In genomic region chr1:119457993-119458605, GRCm38 (mm10) we compare ENCODE assay signal across 8 mouse cellular contexts. TPM values are rescaled to one million over a fixed set of nuclear protein-coding genes. Genes with fewer than 3 reads are reported as not detected.
DNase-seq lines count a peak whose midpoint lies in the region; ATAC-seq and TF ChIP-seq lines count a peak whose summit lies in the region.

No protein-coding gene starts in this region.

- TF ChIP-seq POLR2A in bone marrow macrophage, adult 2 months (IDR thresholded peaks at IDR 0.05; ENCODE audit: borderline replicate concordance, low read depth, low read length), result no peak

- peak; percentile 24 for DNase-seq in MEL-GATA-1-ER (ENCODE audit: extremely low read depth, low read depth)
- DNase-seq in forebrain, embryonic 10.5 days (ENCODE audit: extremely low spot score, low spot score), result peak; percentile 45
- peak; percentile 57 to 80 for DNase-seq in layer of hippocampus, adult 18-20 months (ENCODE audit: low spot score in 2 of 2)
- peak; percentile 75 for DNase-seq in lung, postnatal 14 days
- peak; percentile 73 for DNase-seq in retina, postnatal 1 day

- H3K9me3 ChIP-seq in forebrain, embryonic 10.5 days, result no peaks in the 10 kb centered on the region
- H3K9me3 ChIP-seq in heart, embryonic 16.5 days (replicated peaks; ENCODE audit: control insufficient read depth, low read length), result no peaks in the 10 kb centered on the region

- H3K4me1 ChIP-seq in bone marrow macrophage, adult 2 months (ENCODE audit: control insufficient read depth, insufficient read depth, low read length), result no peaks in the 10 kb centered on the region; the same call in 1 of the 2 replicates
- H3K4me1 ChIP-seq in forebrain, embryonic 10.5 days, result peaks cover 8% of the 10 kb centered on the region; the same call in 1 of the 2 replicates
- peaks cover 5% of the 10 kb centered on the region for H3K4me1 ChIP-seq in heart, embryonic 16.5 days (ENCODE audit: control insufficient read depth, insufficient read depth, low read length)

- H3K27me3 ChIP-seq in forebrain, embryonic 10.5 days (ENCODE audit: poor library complexity, severe bottlenecking), result peaks cover 15% of the 10 kb centered on the region; the same call in 1 of the 2 replicates
- H3K27me3 ChIP-seq in heart, embryonic 16.5 days (ENCODE audit: control insufficient read depth, insufficient read depth, low read length), result no peaks in the 10 kb centered on the region; the same call in 1 of the 2 replicates

- no peaks in the 10 kb centered on the region for H3K36me3 ChIP-seq in forebrain, embryonic 10.5 days (replicated peaks)
- no peaks in the 10 kb centered on the region for H3K36me3 ChIP-seq in heart, embryonic 16.5 days (ENCODE audit: control insufficient read depth, insufficient read depth)

- H3K9ac ChIP-seq in heart, embryonic 16.5 days (ENCODE audit: low read length), result no peak overlapping the region

- peak overlapping the region; percentile 18; the same call in 1 of the 2 replicates for H3K4me2 ChIP-seq in heart, embryonic 16.5 days (ENCODE audit: low read depth, low read length)

- ATAC-seq in heart, embryonic 16.5 days (replicated peaks; ENCODE audit: extremely low read depth, insufficient read depth, low FRiP score), result no peak
- ATAC-seq in monocyte, adult 5-6 weeks (replicated peaks; ENCODE audit: insufficient number of reproducible peaks, low FRiP score, low TSS enrichment, poor library complexity, severe bottlenecking), result no peak

- 24% methylated on average over 10 of the region's 10 CpGs for WGBS in forebrain, embryonic 10.5 days
- whole genome bisulfite sequencing in heart, embryonic 16.5 days, result 11% methylated on average over 10 of the region's 10 CpGs

- peak; percentile 52 for TF ChIP-seq CTCF in bone marrow macrophage, adult 2 months (IDR thresholded peaks at IDR 0.05; ENCODE audit: low read depth, low read length)

- H3K27ac ChIP-seq in bone marrow macrophage, adult 2 months (ENCODE audit: insufficient read depth, low read depth, low read length), result no peak overlapping the region
- no peak overlapping the region for H3K27ac ChIP-seq in forebrain, embryonic 10.5 days
- H3K27ac ChIP-seq in heart, embryonic 16.5 days (ENCODE audit: low read length), result no peak overlapping the region

- H3K4me3 ChIP-seq in bone marrow macrophage, adult 2 months (ENCODE audit: insufficient read depth, low read length), result peak overlapping the region; percentile 56
- no peak overlapping the region for H3K4me3 ChIP-seq in forebrain, embryonic 10.5 days
- no peak overlapping the region for H3K4me3 ChIP-seq in heart, embryonic 16.5 days (ENCODE audit: low read length)

RNA-seq across cellular contexts. Expression of gene Inhbb, which starts 36.1 kb away (rescaled TPM):
- 0.19 and 0.51 TPM in 2 replicates for polyA plus RNA-seq in bone marrow macrophage, adult 2 months (2012; ENCODE audit: insufficient read depth, insufficient read length, missing spikeins)
- 0.05 and 0.09 TPM in 2 replicates for polyA plus RNA-seq in forebrain, embryonic 10.5 days (2016; fragmentation: Nextera tagmentation; extraction: Ambion mirVana)
- 0.39 and 0.46 TPM in 2 replicates for polyA plus RNA-seq in heart, embryonic 16.5 days (2015; fragmentation: Nextera tagmentation; extraction: Ambion mirVana)
- 1 to 10 TPM; 5.8 to 6.2 TPM for total RNA-seq in layer of hippocampus, adult 18-20 months (2021)
- total RNA-seq in monocyte, adult 5-6 weeks (2017), result not detected in 3 replicates

RNA-seq across cellular contexts. Expression of gene Ralb, which starts 46.5 kb away (rescaled TPM):
- 81.8 and 82.8 TPM in 2 replicates for polyA plus RNA-seq in bone marrow macrophage, adult 2 months (2012; ENCODE audit: insufficient read depth, insufficient read length, missing spikeins)
- 80.8 and 84.0 TPM in 2 replicates for polyA plus RNA-seq in forebrain, embryonic 10.5 days (2016; fragmentation: Nextera tagmentation; extraction: Ambion mirVana)
- 130 and 140 TPM in 2 replicates for polyA plus RNA-seq in heart, embryonic 16.5 days (2015; fragmentation: Nextera tagmentation; extraction: Ambion mirVana)
- 10 to 100 TPM; 20.8 to 21.0 TPM for total RNA-seq in layer of hippocampus, adult 18-20 months (2021)
- 31.2 to 45.9 TPM (median 45.4 TPM) in 3 replicates for total RNA-seq in monocyte, adult 5-6 weeks (2017)

Comparison
In these comparisons a context has a peak if more than half of its experiments do, and no peak if none do; other contexts are left out.
1. DNase-seq: peak in every context shown above with its lines; median percentile 75 in lung, postnatal 14 days; 73 in retina, postnatal 1 day; 68 in layer of hippocampus, adult 18-20 months; 45 in forebrain, embryonic 10.5 days; 24 in MEL-GATA-1-ER.